Mouse (Mus musculus): ENCODE results near the gene Rsph1. TPM values are rescaled to one million over a fixed set of nuclear protein-coding genes. Genes with fewer than 3 reads are reported as not detected.

Gene Rsph1
- total and polyA plus RNA-seq, 3 experiments = 0.81 to 1.2 (median 1.2) TPM

GRCm38 (mm10) chr17:31285867-31286266 is 8.7 kb upstream of the Rsph1 start:
- Histone ChIP-seq H3K4me3 (no peak overlapping the region), H3K4me1 (ENCODE audit: control insufficient read depth, insufficient read depth, low read length) (no peaks in the 10 kb centered on the region), H3K79me2 (replicated peaks; ENCODE audit: control insufficient read depth, insufficient read depth, low read length) (no peaks in the 10 kb centered on the region), H3K36me3 (ENCODE audit: control insufficient read depth, insufficient read depth, low read length) (no peaks in the 10 kb centered on the region), H3K27me3 (ENCODE audit: control insufficient read depth, insufficient read depth, low read length) (no peaks in the 10 kb centered on the region), H3K27ac (no peak overlapping the region), H3K9ac (ENCODE audit: low read depth, low read length) (no peak overlapping the region)
- DNase-seq = no peak
- 66% methylated on average over 2 of the region's 2 CpGs for WGBS
- TF ChIP-seq CTCF (IDR thresholded peaks at IDR 0.05) (no peak), POLR2A (IDR thresholded peaks at IDR 0.05; ENCODE audit: insufficient read depth, low read depth, low read length) (no peak), EP300 (IDR thresholded peaks at IDR 0.05; ENCODE audit: insufficient read depth, low read depth, low read length) (no peak)
- intact Hi-C loops (cut with DNase I) = no loop called here

- Histone ChIP-seq H3K9ac (ENCODE audit: low read depth, low read length) (no peak overlapping the region), H3K4me3 (no peak overlapping the region), H3K4me1 (ENCODE audit: control insufficient read depth, insufficient read depth, low read length) (no peaks in the 10 kb centered on the region), H3K27ac (no peak overlapping the region), H3K27me3 (ENCODE audit: control insufficient read depth, insufficient read depth, low read length) (no peaks in the 10 kb centered on the region), H3K36me3 (ENCODE audit: control insufficient read depth, insufficient read depth, low read length) (no peaks in the 10 kb centered on the region), H3K79me2 (replicated peaks; ENCODE audit: control insufficient read depth, insufficient read depth, low read length) (no peaks in the 10 kb centered on the region)
- WGBS = 30% methylated on average over 7 of the region's 7 CpGs
- no peak for DNase-seq
- TF ChIP-seq POLR2A (IDR thresholded peaks at IDR 0.05; ENCODE audit: insufficient read depth, low read depth, low read length) (no peak), EP300 (IDR thresholded peaks at IDR 0.05; ENCODE audit: insufficient read depth, low read depth, low read length) (no peak), CTCF (IDR thresholded peaks at IDR 0.05) (no peak)
- intact Hi-C loops (cut with DNase I) = loop anchor here (2.0 kb wide), 1 partner anchor 26 kb away; no protein-coding TSS in a partner anchor
Measured at GRCm38 (mm10) chr17:31282687-31283053, 5.5 kb upstream of the Rsph1 start.

GRCm38 (mm10) chr17:31281830-31282686 is 4.9 kb upstream of the Rsph1 start:
- intact Hi-C loops (cut with DNase I) = loop anchor here (2.0 kb wide), 2 partner anchors 13 to 27 kb away; no protein-coding TSS in a partner anchor
- TF ChIP-seq EP300 (IDR thresholded peaks at IDR 0.05; ENCODE audit: insufficient read depth, low read depth, low read length) (no peak), POLR2A (IDR thresholded peaks at IDR 0.05; ENCODE audit: insufficient read depth, low read depth, low read length) (no peak), CTCF (IDR thresholded peaks at IDR 0.05) (peak; percentile 55)
- H3K9ac ChIP-seq (ENCODE audit: low read depth, low read length) = no peak overlapping the region
- no peaks in the 10 kb centered on the region for H3K79me2 ChIP-seq (replicated peaks; ENCODE audit: control insufficient read depth, insufficient read depth, low read length)
- WGBS = 43% methylated on average over 19 of the region's 19 CpGs
- no peaks in the 10 kb centered on the region for H3K4me1 ChIP-seq (ENCODE audit: control insufficient read depth, insufficient read depth, low read length)
- H3K27ac ChIP-seq = no peak overlapping the region
- no peak for DNase-seq
- H3K4me3 ChIP-seq = no peak overlapping the region
- no peaks in the 10 kb centered on the region for H3K27me3 ChIP-seq (ENCODE audit: control insufficient read depth, insufficient read depth, low read length)
- H3K36me3 ChIP-seq (ENCODE audit: control insufficient read depth, insufficient read depth, low read length) = no peaks in the 10 kb centered on the region

- TF ChIP-seq EP300 (IDR thresholded peaks at IDR 0.05; ENCODE audit: insufficient read depth, low read depth, low read length) (no peak), CTCF (IDR thresholded peaks at IDR 0.05) (no peak), POLR2A (IDR thresholded peaks at IDR 0.05; ENCODE audit: insufficient read depth, low read depth, low read length) (no peak)
- H3K4me3 ChIP-seq = no peak overlapping the region
- no peak for DNase-seq
- 59% methylated on average over 6 of the region's 6 CpGs for WGBS
- H3K36me3 ChIP-seq (ENCODE audit: control insufficient read depth, insufficient read depth, low read length) = no peaks in the 10 kb centered on the region
- H3K27ac ChIP-seq = no peak overlapping the region
- no peaks in the 10 kb centered on the region for H3K27me3 ChIP-seq (ENCODE audit: control insufficient read depth, insufficient read depth, low read length)
- intact Hi-C loops (cut with DNase I) = loop anchor here (2.0 kb wide), 1 partner anchor 15 kb away; no protein-coding TSS in a partner anchor
- no peaks in the 10 kb centered on the region for H3K4me1 ChIP-seq (ENCODE audit: control insufficient read depth, insufficient read depth, low read length)
- H3K79me2 ChIP-seq (replicated peaks; ENCODE audit: control insufficient read depth, insufficient read depth, low read length) = no peaks in the 10 kb centered on the region
- no peak overlapping the region for H3K9ac ChIP-seq (ENCODE audit: low read depth, low read length)
Measured at GRCm38 (mm10) chr17:31280269-31280668, 3.1 kb upstream of the Rsph1 start.

GRCm38 (mm10) chr17:31279541-31279940 is 2.4 kb upstream of the Rsph1 start:
- no peaks in the 10 kb centered on the region for H3K36me3 ChIP-seq (ENCODE audit: control insufficient read depth, insufficient read depth, low read length)
- DNase-seq = no peak
- no peaks in the 10 kb centered on the region for H3K27me3 ChIP-seq (ENCODE audit: control insufficient read depth, insufficient read depth, low read length)
- intact Hi-C loops (cut with DNase I) = loop anchor here (10.0 kb wide), 1 partner anchor 145 kb away; no protein-coding TSS in a partner anchor
- no peaks in the 10 kb centered on the region for H3K4me1 ChIP-seq (ENCODE audit: control insufficient read depth, insufficient read depth, low read length)
- no peak overlapping the region for H3K27ac ChIP-seq
- H3K4me3 ChIP-seq = no peak overlapping the region
- no peak overlapping the region for H3K9ac ChIP-seq (ENCODE audit: low read depth, low read length)
- 76% methylated on average over 9 of the region's 9 CpGs for WGBS
- H3K79me2 ChIP-seq (replicated peaks; ENCODE audit: control insufficient read depth, insufficient read depth, low read length) = no peaks in the 10 kb centered on the region
- TF ChIP-seq CTCF (IDR thresholded peaks at IDR 0.05) = no peak
- TF ChIP-seq POLR2A (IDR thresholded peaks at IDR 0.05; ENCODE audit: insufficient read depth, low read depth, low read length) = no peak
- no peak for TF ChIP-seq EP300 (IDR thresholded peaks at IDR 0.05; ENCODE audit: insufficient read depth, low read depth, low read length)

- H3K27ac ChIP-seq = no peak overlapping the region
- no peaks in the 10 kb centered on the region for H3K79me2 ChIP-seq (replicated peaks; ENCODE audit: control insufficient read depth, insufficient read depth, low read length)
- intact Hi-C loops (cut with DNase I) = loop anchor here (10.0 kb wide), 1 partner anchor 143 kb away; no protein-coding TSS in a partner anchor
- H3K9ac ChIP-seq (ENCODE audit: low read depth, low read length) = no peak overlapping the region
- H3K27me3 ChIP-seq (ENCODE audit: control insufficient read depth, insufficient read depth, low read length) = no peaks in the 10 kb centered on the region
- H3K36me3 ChIP-seq (ENCODE audit: control insufficient read depth, insufficient read depth, low read length) = no peaks in the 10 kb centered on the region
- no peak for DNase-seq
- no peaks in the 10 kb centered on the region for H3K4me1 ChIP-seq (ENCODE audit: control insufficient read depth, insufficient read depth, low read length)
- TF ChIP-seq EP300 (IDR thresholded peaks at IDR 0.05; ENCODE audit: insufficient read depth, low read depth, low read length) = no peak
- no peak for TF ChIP-seq CTCF (IDR thresholded peaks at IDR 0.05)
- TF ChIP-seq POLR2A (IDR thresholded peaks at IDR 0.05; ENCODE audit: insufficient read depth, low read depth, low read length) = no peak
- 90% methylated on average over 4 of the region's 4 CpGs for whole genome bisulfite sequencing
- H3K4me3 ChIP-seq = no peak overlapping the region
Measured at GRCm38 (mm10) chr17:31277931-31278330, 748 bp upstream of the Rsph1 start.

Measured in heart, adult 2 months (tissue).